Mouse (Mus musculus) erythroblast, adult 5-6 weeks (primary cell): ENCODE data around the gene Cpm. TPM values are rescaled to one million over a fixed set of nuclear protein-coding genes. Genes with fewer than 3 reads are reported as not detected.
"Not testable (repeated sequence)": the region's sequence is repeated elsewhere in the genome, so short reads cannot be mapped to it uniquely, and the experiment has no call there.

ENCODE experiments used
- ATAC-seq: replicated peaks from 2 replicates; pipeline ENCODE4 v1.8.0; 2016; ENCODE audit warnings: moderate number of reproducible peaks, mild to moderate bottlenecking, moderate TSS enrichment, inconsistent platforms; ENCODE audit not compliant: poor library complexity, low FRiP score, severe bottlenecking
- total RNA-seq, 2 experiments: library from RNA; stranded (forward) in 1 of 2; stranded (reverse) in 1 of 2; fragments of 150-400 nt in 1 of 2; fragments of 200-764, 138-1000 nt in 1 of 2; gene quantifications; 2 replicates each; pipeline versions ENCODE4 v1.2.3 to v1.2.4; 2015 to 2017; ENCODE audit warnings: low replicate concordance in 2 of 2

Cpm gene
- total RNA-seq, 2 experiments from 2014 or later: 0.60 TPM; not detected in 1

- ATAC-seq: no peak
These were observed 62.2 kb downstream of the Cpm start for GRCm38 (mm10) chr10:117691389-117691968.

DNA sequence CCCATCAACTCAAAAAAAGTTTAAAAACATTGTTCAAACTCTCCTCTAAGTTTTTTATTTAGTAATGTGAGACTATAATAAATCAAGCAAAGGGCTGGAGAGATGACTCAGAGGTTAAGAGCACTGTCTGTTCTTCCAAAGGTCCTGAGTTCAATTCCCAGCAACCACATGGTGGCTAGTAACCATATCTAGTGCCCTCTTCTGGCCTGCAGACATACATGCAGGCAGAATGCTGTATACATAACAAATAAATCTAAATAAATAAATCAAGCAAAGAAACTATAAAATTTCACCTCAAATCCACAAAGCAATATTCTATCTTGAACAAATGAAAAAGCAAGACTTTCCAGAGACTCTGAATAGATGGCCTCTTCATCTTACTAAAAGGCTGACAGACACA is 62.9 kb downstream of the Cpm start:
- ATAC-seq: no peak

DNA sequence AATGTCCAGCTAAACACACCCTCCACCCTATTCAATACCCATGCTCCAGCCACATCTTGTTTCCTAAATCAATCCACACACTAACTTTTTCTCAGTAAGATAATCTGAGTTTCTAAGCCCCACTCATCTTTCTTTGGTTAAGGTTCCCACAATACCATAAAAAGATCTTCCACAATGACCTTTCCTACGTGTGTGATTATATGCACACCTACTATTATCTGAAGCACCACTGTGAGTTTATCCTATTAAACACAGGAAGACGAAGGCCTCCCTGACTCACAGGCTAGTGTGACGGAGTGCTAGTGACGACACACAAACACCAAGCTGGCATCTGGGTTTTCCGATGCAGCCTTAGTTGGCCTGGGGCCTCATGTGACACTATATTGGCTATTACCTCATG is 63.7 kb downstream of the Cpm start:
- ATAC-seq: no peak

DNA sequence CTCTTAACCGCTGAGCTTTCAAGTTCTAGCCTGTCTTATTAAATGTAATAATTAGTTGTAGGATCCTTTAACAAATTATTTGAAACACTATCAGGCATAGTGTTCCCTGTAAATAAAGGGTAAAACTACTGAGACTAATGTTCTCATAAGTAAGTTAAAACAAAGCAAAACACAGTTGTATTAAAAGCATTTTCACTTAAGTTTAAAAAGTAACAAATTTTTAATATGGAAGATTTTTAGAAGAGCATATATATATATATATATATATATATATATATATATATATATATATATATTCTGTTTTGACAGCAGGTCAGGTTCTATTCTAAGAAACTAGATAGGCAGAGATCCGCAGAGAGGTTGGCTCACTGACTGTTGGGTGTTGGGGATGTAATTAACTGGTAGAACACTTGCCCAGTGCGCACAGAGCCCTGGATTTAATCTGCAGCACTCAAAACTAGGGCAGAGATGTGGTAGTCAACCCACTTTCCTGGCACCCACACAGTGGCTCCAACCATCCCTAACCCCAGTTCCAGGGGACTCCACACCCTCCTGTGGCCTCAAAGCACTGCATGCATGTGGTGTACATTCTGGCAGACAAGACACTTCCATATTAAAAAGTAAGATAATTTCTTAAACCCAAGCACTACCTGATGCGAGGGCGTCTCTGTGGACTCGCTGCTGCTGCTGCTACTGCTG is 65.1 kb downstream of the Cpm start:
- ATAC-seq: no peak

DNA sequence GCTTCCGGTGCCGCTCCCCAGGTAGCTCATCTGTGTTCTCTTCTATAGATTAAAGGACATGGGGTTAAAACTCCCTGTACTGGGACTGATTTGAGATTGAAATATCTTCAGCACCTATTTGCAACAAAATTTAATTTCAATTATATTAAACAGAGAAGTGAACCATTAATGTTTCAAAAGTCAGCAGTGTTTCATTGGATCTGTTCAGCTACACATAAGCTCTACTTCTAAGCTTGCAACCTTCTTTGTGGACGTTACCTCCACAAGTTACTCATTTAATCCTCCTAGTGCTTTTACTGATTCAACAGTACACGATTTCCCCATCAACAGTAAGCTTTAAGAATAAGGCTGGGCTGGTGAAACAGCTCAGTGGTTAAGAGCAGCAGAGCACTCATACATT is 65.7 kb downstream of the Cpm start:
- no peak for ATAC-seq

DNA sequence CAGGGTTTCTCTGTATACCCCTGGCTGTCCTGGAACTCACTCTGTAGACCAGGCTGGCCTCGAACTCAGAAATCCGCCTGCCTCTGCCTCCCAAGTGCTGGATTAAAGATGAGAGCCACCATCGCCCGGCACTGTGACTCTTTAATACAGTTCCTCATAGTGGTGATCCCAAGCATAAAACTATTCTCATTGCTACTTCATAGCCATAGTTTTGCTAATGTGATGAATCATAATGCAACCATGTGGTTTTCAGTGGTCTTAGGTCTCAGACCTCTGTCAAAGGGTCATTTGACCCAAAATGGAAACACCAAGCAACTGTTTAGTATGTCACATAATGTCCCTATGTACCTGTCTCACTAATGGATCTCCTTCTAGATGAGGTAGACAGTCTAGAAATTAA is 66.3 kb downstream of the Cpm start:
- ATAC-seq: no peak

DNA sequence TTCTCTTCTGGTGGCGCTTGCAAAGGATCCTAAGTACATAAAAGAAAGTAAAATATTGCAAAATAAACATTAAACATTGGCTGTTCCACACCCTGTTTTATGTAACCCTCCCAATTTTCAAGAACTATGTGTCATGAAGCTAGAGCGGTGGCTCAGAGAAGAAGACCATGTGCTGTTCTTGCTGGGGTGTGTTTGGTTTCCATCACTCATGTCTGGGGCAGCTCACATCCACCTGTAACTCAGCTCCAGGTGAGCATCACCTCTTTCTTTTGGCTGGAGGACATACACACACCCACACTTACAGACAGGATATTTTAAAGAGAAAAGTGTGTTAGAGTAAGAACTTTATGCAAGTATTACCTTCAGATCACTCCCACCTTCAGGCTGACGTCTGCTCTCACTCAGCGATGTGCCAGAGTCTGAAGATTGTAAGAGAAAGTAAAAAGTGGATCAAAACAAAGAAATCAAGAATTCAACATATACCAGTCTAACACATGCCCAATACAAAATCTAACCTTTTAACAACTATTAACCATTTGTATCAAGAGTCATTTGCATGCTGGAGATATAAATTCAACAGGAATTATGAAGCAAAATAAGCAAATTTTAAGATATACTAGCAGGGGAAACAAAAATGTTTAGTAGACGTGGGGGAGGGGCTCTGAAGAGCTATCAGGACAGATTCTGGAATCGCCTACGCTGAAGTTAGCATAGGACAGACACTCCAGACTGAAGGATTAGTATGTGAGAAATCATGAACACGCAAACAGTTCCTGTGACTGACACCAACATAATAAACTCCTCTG is 66.9 kb downstream of the Cpm start:
- no peak for ATAC-seq

DNA sequence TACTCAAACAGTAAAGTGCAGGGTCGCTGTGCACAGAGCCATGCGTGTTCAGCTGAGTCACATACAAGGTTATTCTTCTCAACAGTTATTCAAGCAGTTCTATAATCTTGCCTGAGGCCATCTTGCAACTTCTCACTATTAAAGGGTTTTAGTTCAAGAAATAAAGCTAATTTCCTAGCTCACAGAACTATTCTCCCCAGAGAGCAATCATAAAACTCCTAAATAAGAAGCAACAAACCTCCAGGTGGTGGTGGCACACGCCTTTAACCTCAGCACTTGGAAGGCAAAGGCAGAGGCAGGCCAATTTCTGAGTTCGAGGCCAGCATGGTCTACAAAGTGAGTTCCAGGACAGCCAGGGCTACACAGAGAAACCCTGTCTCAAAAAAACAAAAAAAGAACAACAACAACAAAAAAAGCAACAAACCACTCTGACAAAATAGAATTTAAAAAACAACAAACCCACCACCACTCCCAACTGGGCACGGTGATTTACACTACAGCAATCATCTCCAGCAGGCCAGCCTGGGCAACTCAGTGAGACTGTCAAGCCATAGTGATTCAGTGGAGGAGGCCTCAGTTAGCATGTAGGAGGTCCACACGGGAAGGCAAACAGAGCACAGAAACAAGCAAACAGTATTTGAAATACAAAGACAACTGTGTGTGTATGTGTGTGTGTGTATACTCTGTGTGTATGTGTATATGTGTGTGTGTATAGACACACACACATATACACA is 67.7 kb downstream of the Cpm start:
- no peak for ATAC-seq

GRCm38 (mm10) chr10:117697561-117698115 is 68.3 kb downstream of the Cpm start:
- peak; percentile 94 for ATAC-seq

DNA sequence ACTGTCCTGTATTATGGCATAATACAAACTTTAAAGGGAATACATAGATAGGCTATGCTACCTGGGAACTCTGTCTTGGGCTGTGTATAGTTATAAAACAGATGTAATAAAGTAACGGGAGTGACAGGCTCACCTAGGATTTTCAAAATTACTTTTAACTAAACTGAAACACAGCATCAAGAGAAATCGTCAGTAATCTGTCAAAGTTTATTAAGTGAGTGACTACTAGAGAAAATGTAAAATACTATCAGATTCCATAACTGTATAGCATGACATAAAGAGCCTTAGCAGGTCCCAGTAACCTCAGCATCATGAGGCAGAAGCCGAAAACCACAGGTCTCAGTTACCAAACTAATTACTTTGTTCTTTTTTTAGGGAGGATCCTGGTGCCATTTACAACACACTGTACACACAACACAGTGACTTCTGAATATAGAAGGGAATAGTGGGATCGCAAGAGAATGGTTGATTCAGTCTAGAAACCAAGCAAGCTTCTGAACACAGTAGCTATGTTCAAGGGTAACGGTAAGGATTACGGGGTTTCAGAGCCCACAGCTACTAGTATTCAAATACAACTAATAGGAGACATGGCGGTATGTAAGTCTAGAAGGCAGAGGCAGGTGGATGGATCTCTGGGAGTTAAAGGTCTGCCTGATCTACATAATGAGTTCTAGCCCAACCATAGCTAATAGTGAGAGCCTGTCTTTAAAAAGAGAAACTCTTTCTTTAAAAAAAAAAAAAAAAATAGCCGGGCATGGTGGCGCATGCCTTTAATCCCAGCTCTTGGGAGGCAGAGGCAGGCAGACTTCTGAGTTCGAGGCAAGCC is 69.2 kb downstream of the Cpm start:
- ATAC-seq: no peak

- no peak for ATAC-seq
These were observed 70.6 kb downstream of the Cpm start for GRCm38 (mm10) chr10:117699914-117700313.

DNA sequence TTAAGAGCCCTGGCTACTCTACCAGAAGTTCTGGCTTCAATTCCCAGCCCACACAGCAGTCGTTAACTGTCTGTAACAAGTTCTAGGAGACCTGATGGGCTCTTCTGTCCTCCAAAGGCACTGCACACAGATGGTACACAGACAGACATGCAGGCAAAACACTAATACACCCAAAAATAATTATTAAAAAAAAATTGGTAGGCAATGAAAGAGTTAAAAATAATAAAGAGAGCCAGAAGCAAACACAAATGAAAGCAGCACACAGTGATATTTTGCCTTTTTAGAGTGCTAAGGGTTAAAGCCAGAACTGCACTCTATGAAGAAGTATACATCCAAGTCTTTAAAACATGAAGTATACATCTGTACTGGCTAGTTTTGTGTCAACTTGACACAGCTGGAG is 71.2 kb downstream of the Cpm start:
- no peak for ATAC-seq

GRCm38 (mm10) chr10:117701034-117701829 is 71.9 kb downstream of the Cpm start:
- no peak for ATAC-seq

- ATAC-seq: no peak
These were observed 72.9 kb downstream of the Cpm start for GRCm38 (mm10) chr10:117702024-117702833.

DNA sequence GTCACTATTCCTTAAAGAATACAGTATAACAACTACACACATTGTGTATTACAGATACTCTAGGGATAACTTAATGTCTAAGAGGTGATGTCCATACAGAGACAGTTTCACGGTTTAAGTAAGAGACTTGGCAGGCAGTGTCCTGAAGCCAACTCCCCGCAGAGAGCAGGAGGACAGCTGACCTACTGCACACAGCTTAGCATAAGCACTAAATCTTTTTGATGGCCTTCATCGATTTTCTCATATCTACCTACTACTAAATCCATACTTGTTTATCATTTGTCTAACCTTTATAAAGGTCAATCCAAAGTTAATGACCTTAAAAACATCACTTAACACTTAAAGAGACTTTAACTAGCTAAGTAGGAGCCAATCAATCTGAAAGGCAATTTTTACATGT is 74.2 kb downstream of the Cpm start:
- no peak for ATAC-seq

GRCm38 (mm10) chr10:117704314-117704963 is 75.1 kb downstream of the Cpm start:
- not testable (repeated sequence) for ATAC-seq

- ATAC-seq: no peak
These were observed 75.7 kb downstream of the Cpm start for GRCm38 (mm10) chr10:117704964-117705335.
